Mouse (Mus musculus): ENCODE results near the gene Klrb1b. TPM values are rescaled to one million over a fixed set of nuclear protein-coding genes. Genes with fewer than 3 reads are reported as not detected.
A peak's percentile ranks its signal among the peaks of the same experiment; 100 is the strongest.
"Not testable (repeated sequence)": the region's sequence is repeated elsewhere in the genome, so short reads cannot be mapped to it uniquely, and the experiment has no call there.

Gene Klrb1b
- total RNA-seq, 2 experiments from 2014 or later, result 0.79 TPM; not detected in 1

DNA sequence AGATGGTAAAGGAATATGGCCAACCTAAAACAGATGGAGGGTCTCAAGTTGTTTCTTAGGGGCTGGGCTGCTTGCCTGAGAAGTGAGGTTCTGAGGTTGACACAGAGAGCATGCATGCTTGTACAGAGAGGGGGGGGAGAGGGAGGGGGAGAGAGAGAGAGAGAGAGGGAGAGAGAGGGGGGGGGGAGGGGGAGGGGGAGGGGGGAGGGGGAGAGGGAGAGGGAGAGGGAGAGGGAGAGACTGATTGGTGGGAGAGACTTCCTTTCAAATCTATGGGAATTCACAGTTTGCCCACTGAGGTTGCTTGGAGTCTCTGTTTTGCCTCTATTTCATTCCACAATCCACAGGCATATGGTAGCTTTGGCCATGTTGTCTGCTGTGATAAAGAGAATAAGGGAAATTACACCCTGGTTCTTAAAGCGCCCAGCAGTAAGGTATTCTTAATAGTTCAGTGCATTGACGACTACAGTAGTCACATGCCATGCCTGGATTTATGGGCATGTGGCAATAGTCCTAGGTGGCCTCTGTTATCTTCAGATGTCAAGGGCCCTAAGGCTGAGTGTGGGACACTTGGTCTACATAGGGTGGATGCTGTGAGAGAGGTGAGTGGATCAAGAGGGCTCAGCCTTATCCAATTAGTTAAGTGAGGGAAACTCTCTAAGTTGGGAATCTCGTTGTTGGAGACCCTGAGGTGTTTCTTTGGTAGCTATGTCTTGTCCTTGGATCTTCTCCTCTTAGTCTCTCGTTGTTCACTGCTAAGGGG lies 15.4 kb upstream of the Klrb1b start:
- DNase-seq (ENCODE audit: low spot score in 2 of 2), result no peak

DNA sequence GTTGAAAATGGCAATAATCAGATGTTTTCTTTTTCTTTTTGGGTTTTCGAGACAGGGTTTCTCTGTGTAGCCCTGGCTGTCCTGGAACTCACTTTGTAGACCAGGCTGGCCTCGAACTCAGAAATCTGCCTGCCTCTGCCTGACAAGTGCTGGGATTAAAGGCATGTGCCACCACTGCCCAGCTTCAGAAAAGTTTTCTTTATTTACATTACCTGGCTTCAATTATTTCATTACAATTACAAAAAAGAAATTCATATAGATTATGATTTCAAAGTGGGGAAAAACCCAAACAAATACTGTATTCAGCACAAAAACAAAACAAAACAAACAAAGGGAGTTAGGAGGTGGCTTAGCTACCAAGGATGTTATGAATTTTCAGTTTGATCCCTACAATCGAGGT lies 14.5 kb upstream of the Klrb1b start:
- DNase-seq (ENCODE audit: low spot score in 2 of 2), result not testable (repeated sequence)

DNA sequence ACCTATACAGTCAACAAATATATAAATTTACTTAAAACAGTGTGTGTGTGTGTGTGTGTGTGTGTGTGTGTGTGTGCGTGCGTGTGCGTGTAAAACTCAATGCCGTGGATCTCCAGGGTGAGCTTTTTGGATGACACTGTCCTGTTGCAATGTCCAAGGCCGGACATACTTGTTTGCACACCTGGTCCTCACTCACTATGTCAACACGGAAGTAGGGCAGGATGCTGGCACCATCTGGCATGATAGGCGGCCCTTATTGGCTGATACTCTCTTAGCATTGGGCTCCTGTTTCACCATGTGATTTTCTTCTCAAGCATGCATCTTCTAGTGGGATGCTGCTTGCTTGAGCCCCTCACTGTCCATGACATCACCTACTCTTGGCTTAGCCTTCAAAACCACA lies 13.8 kb upstream of the Klrb1b start:
- DNase-seq (ENCODE audit: low spot score in 2 of 2), result no peak

DNA sequence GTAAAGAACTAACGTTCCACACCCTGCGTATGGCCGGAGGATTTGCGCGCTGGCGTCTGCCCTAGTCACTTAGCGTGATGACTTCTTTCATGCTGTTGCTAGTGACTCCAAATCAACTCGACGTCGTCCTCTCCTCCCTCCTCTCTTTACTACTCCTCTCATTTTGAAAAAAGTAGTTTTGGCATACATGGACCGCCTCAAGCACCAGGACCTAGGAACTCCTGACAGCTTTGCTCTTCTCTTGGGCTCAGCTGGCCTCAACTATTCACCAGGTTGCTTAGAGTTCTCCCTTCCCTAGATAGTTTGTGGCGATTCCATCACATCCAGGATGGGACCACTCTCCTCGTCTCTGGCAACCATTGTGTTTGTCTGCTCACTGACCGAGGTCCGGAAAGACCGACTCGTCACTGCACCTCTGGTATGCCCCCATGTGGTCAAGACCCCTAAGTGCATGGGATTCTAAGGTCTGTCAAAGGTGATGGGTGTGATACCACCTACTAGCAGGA lies 13.2 kb upstream of the Klrb1b start:
- peak; percentile 46 to 83 for DNase-seq (ENCODE audit: low spot score in 2 of 2)

DNA sequence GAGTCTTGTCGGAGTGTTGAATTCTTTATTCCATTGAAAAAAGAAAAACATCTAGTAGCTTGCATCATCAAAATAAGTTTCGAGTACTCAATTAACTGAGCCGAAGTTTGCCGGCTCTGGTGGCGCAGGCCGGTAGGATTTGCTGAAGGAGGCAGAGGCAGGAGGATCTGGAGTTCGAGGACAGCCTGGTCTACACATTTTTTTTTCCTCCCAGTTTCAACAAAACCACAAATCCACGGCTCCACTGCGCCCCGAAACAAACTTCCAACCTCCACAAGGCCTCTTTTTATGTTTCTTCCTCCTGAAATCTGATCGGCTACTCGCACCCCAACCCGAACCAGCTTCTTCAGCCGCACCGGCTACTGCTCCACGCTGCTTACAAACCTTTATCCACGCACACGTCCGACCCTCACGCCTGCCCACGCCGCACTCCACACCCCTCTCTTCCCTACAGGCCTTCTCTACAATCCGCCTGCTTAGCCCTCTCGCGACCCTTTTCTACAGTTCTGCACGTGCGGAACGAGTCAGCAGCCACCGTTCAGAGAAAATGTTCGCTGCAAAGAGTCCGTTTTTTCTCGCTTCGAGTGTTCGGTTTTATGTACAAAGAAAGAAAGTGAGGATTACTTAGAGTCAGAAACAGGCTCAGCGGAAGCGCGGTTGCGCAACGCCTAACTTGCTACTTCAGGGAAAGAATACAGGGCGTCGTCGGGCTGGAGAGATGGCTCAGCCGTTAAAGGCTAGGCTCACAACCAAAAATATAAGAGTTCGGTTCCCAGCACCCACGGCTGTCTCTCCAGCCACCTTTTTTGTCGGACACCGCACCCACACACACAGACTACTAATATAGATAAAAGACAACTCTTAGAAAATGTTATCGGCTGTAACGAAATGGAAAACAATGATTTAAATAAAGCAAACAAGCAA lies 12.5 kb upstream of the Klrb1b start:
- peak; percentile 73 for DNase-seq (ENCODE audit: low spot score in 2 of 2)

DNA sequence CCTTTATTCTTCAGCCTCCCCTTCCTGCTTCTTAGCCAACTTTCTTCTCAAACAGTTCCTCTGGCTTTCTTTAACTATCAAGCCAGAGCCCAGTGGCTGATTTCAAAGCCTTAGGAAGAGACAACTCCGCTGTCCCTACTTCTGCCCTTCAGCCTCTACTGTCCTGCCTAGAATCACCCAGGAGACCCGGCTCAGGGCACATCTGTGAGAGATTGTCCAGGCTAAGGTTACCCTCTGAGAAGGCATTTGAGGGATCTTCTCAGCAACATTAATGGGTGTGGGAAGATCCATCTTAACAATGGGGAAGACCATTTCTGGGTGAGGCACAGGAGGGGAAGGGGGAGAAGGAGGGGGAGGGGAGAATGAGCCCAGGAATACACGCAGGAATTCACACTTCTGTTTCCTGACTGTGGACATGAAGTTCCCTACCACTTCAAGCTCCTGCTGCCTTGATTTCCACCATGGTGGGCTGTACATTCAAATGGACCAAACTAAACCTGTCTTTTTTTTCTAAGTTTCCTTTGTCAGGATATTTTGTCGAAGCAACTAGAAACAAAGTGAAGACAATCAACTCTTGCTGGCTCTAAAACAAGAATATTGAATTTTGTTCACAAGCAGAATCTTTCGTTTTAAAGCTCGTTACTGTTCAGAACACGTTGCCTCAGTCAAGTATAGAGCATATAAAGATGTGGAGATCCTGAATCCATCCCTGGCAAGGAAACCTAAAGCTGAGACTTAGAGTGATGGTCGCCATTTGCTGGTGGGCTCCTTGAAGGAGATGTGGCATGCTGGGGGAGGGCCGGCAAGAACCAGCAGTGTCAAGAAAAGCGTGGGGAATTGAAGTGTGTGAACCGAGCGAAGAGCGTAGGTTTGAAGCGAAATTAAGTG lies 11.6 kb upstream of the Klrb1b start:
- DNase-seq (ENCODE audit: low spot score in 2 of 2), result no peak

DNA sequence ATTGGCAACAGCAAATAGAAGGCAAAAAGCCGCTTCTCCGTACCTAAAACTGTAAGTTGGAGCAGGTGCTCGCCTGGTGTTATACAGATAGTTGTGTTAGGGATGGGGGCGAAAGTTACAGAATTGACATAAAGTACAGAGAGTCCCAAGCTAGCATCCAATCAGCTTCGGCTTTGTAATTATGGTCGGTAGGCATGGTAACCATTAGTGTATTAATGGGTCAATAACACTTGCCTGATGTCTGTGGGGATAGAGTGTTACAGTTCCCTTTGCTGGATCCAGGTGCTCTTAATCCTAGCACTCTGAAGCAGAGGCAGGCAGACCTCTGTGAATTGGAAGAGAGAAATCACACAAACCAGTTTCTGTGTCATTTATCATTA lies 10.8 kb upstream of the Klrb1b start:
- DNase-seq (ENCODE audit: low spot score in 2 of 2), result no peak

DNA sequence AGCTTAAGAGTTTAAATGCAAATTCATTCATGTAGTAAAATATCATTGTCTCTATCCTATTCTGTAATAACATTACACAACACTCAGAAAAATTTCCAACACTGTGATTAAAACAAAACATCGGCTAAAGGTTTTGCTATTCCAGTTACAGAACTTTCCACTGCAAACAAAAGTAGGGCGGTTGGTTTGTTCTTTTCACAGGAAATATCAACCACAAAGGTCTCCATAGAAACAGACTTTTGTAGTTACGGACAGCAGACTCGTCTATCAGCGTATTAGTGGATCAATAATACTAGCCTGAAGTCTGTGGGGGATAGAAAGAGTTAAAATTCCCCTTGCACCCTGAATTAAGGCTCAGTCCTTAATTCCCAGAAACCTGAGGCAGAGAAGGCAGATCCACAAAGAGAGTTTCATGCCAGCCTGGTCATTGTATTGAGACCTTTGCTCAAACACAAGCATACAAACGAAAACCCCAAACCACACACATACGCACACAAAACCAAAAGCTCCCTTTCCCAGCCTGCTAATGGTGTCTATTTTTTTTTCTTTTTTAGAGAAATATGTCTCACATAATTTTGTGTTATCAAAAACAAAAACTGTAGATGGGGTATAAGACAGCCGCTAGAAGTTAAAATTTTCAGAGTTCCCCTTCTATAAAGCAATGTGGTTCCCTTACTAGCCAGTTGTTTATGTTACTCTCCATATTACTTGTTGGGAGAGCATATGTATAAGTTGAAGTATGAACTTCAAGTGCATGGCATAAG lies 10.2 kb upstream of the Klrb1b start:
- DNase-seq (ENCODE audit: low spot score in 2 of 2), result no peak

DNA sequence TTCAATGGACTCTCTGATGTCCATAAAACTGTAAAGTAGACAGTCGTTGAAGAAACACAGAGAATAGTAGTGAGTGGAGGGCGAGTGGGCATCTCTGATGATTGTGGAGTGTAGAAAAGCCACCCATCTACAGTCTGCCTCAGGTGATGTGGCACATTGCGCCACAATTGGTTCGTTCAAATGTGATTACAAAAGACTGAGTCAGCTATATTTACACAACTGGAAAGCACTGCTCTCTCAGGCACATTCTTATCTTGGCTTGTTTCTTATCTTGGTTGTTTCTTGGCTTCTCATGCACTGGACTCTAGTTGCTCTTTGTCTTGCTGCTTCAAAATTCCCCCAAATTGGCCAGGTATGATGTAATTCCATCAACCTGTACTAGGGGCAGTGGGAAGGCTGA lies 9.4 kb upstream of the Klrb1b start:
- no peak for DNase-seq (ENCODE audit: low spot score in 2 of 2)

DNA sequence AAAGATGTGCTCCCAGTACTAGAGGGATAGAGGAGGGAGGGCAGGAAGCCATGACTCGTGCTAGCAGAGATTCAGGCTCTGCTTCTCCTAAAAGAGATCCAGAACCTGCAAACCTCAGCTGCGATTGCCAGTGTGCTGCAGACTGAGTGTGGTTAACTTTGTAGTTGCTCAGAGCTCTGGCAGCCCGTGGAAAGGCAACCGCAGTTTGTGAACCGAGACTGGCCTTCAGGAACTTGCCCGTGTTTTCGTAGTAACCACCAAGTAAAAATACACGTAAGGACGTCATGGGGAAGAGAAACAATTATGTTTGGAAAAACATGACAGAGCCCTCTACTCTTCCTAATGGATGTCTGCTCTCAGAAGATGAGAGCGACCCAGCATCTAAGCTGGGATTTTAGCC lies 6.9 kb upstream of the Klrb1b start:
- DNase-seq (ENCODE audit: low spot score in 2 of 2), result no peak

DNA sequence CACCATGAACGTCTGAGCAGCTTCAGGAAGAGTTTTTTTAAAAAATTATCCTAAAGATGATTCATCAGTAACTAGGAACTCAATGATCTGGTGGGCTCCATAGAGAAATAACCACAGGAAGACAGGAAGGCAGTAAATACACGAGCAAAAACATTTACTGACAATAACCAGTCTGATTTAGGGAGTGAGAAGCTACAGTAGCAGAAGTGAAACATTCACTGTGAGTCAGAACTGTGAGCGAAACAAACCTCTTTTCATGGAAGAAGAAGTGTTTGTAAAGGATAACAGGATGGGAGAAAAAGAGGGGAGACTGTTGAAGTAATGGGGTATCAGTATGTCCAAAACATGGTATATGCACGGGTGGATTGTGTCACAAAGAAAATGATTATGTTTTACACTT lies 3.7 kb upstream of the Klrb1b start:
- DNase-seq (ENCODE audit: low spot score in 2 of 2), result no peak

DNA sequence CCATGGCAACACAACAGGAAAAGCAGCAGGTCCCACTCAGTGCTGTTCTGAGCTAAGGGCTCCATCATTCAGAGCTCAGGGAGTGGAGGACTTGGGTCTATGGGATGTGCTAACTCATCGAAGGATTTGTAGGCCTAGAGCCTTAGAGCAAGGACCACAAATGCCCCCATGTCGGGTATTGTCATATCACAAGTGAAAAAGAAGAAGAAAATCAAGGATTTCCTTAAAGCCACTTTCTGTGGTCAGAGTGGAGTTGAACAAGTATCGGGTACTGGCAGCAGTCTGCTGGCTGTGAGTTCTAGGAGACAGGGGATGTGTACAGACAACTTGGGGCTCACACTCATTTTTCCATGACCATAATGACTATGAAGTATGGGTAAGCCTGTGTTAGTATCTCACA lies 650 bp upstream of the Klrb1b start:
- DNase-seq (ENCODE audit: low spot score in 2 of 2), result no peak

DNA sequence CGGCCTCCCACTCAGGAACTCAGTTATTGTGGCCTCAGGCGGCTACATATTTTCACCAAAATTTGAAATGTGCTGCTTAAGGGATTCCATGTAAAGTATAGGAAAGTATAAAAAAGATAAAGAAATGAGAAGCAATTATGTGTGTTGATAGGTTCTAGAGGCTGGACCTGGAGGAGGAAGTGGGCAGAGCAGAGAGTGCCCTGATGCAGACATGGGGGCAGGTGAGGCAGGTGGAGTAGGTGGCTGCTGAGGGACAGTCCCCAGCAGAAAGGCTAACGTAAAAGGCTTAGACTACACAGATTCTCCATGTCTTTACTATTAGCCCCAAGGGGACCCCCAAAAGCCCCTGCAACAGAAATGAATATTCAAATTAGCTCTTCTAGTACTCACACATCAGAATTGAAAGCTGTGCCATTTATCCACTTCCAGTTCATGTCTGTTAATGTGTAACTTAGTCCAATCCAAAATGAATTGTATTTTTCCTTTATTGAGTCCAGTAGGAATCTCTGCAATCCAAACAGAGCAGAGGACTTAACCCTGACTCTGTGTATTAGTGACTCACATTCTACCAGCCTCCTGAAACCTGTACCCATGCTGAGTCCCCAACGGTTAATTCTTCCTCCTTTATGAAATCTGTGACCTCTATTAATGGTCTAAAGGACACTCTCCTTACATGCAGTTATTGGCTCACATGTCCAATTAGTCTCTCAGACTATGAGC lies 7.9 kb downstream of the Klrb1b start:
- DNase-seq (ENCODE audit: low spot score in 2 of 2), result no peak

DNA sequence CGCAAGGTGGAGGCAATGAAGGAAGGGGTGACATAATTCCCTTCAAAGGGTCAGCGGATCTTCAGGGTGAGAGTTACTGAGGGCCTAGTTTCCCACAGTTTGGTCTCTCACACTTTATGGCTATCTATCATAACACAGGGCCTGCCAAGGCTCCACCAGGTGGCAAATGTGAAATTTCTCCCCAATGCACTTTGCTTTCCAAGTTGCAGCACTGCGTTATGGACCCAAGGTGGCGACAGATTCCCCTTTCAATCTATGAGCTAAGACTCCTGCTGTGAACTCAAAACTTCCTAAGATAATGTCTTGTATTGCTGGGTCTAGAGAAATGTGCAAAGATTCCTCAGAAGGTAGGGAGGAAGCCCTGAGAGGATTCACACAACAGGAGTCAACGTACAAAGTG lies 17.6 kb downstream of the Klrb1b start:
- DNase-seq (ENCODE audit: low spot score in 2 of 2), result no peak

DNA sequence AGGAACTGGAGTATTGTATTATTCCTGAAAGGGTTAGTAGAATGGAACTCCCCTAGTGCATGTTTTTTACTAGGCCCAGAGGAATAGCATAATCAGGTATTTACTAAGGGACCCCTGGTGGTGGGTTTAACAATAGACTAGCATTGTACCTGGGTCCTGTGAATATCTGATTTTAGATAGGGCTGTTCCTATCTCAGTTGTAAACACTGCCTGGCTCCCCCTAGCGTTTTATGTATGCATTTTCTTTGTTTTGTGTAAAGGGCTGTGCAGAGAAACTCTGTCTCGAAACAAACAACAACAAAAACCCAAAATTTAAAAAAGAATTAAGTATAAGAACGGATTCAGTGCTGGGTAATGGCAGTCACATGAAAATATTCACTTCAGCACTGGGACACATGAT lies 19.1 kb downstream of the Klrb1b start:
- no peak for DNase-seq (ENCODE audit: low spot score in 2 of 2)

DNA sequence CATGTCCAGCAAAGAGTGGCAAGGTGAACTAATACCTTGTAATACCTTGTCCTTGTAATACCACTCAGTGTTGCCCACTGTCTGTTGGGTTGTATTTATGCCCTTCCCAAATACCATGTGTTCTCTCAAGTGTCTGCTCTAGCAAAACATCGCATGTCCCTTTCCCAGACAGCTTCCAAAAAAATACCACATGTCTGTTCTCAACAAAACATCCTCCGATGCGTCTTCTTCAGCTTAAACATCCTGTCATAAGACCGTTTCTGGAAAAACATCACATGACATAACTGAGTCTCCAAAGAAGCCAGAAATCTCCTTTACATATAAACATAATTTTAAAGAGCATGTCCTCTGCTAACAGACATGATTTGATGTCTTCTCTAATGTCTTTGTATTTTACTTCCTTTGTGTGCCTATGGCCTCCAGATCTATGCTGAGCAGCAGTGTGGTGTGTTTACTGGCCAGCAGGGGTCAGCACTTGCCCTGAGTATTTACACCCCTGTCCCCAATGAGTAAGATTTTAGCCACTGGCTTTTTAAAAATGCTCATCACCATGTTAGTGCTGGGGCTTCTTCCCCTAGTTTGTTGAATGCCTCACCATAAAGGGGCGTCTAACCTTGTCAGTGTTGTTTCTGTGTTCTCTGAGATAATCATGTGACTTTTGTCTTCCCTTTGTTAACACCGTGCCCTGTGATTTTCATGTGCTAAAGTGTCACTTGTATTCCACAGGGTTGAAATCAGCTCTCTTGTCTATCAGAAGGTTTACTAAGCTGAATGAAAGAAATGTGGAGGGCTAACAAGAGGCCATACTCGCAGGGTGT lies 21.1 kb downstream of the Klrb1b start:
- peak in 1 of 2 experiments; percentile 35 for DNase-seq (ENCODE audit: low spot score in 2 of 2)

DNA sequence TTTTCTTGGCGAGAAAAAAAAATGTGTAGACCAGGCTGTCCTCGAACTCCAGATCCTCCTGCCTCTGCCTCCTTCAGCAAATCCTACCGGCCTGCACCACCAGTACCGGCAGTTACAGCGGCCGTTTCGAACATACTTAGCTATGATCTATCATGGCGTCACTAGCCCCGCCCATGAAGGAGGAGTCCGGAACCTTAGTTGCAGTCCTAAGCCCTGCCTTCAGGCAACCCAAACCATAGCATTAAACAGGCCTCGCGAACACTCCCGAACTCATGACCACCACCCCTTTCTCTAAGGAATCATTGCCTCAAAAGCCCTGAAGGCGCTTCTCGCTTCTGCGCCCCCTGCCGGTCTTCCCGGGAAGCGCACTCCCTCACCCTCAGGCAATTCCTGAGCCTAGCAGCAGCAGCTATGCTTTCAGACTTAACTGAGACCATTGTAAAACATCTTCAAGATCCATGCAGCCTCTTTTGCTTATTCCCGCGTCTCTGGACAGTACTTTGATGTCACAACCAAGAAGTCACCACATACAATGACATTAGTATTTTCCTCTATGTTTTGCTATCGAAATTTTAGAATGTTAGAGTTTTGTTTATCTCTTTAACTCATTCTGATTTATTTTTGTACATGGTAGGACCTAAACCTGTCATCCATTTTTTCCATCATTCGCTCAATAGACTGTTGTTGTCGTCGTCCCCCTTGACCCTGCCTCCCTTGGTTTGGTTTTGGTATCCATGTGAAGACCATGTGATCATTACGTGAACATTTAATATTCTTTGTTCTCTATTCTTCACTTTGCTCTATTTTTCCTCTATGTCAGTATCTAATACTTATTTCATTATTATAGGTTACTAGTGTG lies 22.9 kb downstream of the Klrb1b start:
- DNase-seq (ENCODE audit: low spot score in 2 of 2), result peak; percentile 74 to 87

DNA sequence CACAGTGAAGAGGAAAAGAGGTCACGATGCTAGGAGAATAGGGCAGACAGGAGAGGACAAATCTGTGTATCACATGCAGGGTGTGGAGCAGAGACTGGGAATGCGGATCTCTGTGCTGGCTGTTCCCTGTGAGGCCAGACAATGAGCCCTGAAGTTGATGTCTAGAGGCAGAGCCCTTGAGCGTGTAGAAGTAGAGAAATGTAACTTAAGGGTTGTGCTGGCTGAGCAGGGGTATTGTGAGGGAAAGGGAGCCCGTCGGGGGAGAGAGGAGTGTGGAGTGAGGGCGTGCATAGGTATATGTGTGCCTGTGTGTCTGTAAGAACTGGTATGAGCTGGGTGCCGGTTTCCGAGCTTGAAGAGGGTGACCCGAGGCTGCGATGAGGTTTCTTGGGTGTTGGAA lies 23.6 kb downstream of the Klrb1b start:
- no peak for DNase-seq (ENCODE audit: low spot score in 2 of 2)

All from adrenal gland, postnatal 4 days (tissue).